Mouse (Mus musculus) forebrain, embryonic 15.5 days (tissue): ENCODE measurements at regions not wholly inside any gene's neighbourhood (a gene's known extent, or its start where the extent isn't known, plus 50 kb on each side); places are given as distances from the start of the nearest gene placed in this dataset.

ENCODE experiments used
- ATAC-seq: fragments of 200-750 bp; cut with Nextera tagmentation; replicated peaks from 2 replicates; pipeline ENCODE4 v1.8.0; 2017; ENCODE audit warnings: mild to moderate bottlenecking, moderate TSS enrichment, moderate library complexity
- H3K27ac ChIP-seq: fragments of 300-500 bp; sonication (generic); replicated peaks from 2 replicates; pipeline ENCODE4 v1.5.1; 2015; ENCODE audit warnings: mild to moderate bottlenecking, inconsistent platforms
- H3K27me3 ChIP-seq: fragments of 300-500 bp; sonication (generic); 2 replicates; pipeline ENCODE4 v1.6.1; 2015; ENCODE audit warnings: inconsistent platforms
- H3K36me3 ChIP-seq: fragments of 300-500 bp; sonication (generic); 2 replicates; pipeline ENCODE4 v1.6.1; 2015; ENCODE audit warnings: mild to moderate bottlenecking, inconsistent platforms
- H3K4me1 ChIP-seq: fragments of 300-500 bp; sonication (generic); 2 replicates; pipeline ENCODE4 v1.6.1; 2015; ENCODE audit warnings: inconsistent platforms
- H3K4me2 ChIP-seq: fragments of 300-500 bp; sonication (generic); replicated peaks from 2 replicates; pipeline ENCODE4 v1.6.1; 2015; ENCODE audit warnings: mild to moderate bottlenecking, inconsistent platforms
- H3K4me3 ChIP-seq: fragments of 300-500 bp; sonication (generic); 2 replicates; pipeline ENCODE4 v1.5.1; 2015; ENCODE audit warnings: mild to moderate bottlenecking, inconsistent platforms
- H3K9ac ChIP-seq: fragments of 300-500 bp; sonication (generic); replicated peaks from 2 replicates; pipeline ENCODE4 v1.6.1; 2015; ENCODE audit warnings: mild to moderate bottlenecking, inconsistent platforms
- H3K9me3 ChIP-seq: fragments of 300-500 bp; sonication (generic); 2 replicates; pipeline ENCODE4 v1.6.1; 2016; ENCODE audit warnings: inconsistent platforms
- WGBS: fragments of 180-500 bp; shearing (Covaris S2); methylation state at CpG from one replicate; pipeline ENCODE4 v1.1.7; 2015; ENCODE audit warnings: mixed read lengths; 5-methylcytosine and 5-hydroxymethylcytosine counted together

DNA sequence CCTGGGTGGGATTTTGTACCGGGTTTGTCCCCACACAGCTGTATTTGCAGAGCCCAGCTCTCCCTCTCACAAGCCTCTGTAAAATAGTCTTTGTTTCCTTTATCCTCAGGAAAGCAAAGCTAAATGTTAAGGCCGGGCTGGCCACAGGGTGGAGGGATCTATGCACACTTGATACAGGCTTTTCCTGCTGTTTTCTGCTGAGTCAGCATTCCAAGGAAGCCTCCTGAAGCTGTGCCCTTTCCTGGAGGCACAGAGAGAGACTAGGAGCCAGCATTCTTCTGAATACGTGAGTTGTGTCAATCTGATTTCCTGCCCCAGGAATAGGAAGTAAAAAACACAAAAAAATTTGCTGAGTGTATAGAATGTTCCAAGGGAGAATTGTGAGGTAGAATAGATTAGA lies 322.2 kb downstream of the Tshz3 start:
- ATAC-seq: no peak
- H3K27ac ChIP-seq: no peak overlapping the region
- H3K27me3 ChIP-seq: no peaks in the 10 kb centered on the region
- H3K4me3 ChIP-seq: no peak overlapping the region
- peaks cover 8% of the 10 kb centered on the region; the same call in 1 of the 2 replicates for H3K4me1 ChIP-seq
- H3K36me3 ChIP-seq: no peaks in the 10 kb centered on the region
- WGBS: 59% methylated on average over 3 of the region's 3 CpGs
- H3K4me2 ChIP-seq: no peak overlapping the region
- no peaks in the 10 kb centered on the region for H3K9me3 ChIP-seq
- H3K9ac ChIP-seq: no peak overlapping the region

DNA sequence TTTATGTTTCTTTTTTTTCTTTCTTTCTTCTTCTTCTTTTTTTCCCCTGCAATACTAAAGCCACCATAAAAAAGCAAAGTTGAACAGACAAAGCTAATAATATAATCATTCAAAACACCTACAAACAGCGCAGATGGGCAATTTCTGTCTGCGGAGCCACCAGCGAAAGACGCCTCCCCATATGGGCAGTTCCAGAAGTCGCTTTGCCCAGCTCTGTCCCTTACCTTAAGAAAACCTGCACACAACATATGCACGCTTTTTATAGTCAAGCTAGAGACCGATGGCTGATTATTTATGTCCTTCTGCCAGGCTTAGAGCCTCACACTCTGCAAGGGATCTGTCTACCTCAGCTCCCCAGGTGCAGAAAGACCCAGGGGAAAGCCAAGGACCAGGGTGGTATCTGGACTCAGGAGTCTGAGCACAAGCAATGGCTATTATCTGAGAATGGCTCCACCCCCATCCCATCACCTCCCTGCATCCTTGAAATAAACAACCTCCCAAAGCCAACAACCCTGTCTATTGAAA lies 326.6 kb downstream of the Tshz3 start:
- Histone ChIP-seq H3K4me2 (no peak overlapping the region), H3K4me1 (peaks cover 8% of the 10 kb centered on the region; the same call in 1 of the 2 replicates), H3K9ac (no peak overlapping the region), H3K4me3 (no peak overlapping the region), H3K36me3 (no peaks in the 10 kb centered on the region), H3K27ac (peak overlapping the region; percentile 64), H3K9me3 (no peaks in the 10 kb centered on the region), H3K27me3 (no peaks in the 10 kb centered on the region)
- ATAC-seq: 0 out of 2 replicates have a peak, but pooled peaks have one; percentile 43
- 74% methylated on average over 7 of the region's 7 CpGs for WGBS

DNA sequence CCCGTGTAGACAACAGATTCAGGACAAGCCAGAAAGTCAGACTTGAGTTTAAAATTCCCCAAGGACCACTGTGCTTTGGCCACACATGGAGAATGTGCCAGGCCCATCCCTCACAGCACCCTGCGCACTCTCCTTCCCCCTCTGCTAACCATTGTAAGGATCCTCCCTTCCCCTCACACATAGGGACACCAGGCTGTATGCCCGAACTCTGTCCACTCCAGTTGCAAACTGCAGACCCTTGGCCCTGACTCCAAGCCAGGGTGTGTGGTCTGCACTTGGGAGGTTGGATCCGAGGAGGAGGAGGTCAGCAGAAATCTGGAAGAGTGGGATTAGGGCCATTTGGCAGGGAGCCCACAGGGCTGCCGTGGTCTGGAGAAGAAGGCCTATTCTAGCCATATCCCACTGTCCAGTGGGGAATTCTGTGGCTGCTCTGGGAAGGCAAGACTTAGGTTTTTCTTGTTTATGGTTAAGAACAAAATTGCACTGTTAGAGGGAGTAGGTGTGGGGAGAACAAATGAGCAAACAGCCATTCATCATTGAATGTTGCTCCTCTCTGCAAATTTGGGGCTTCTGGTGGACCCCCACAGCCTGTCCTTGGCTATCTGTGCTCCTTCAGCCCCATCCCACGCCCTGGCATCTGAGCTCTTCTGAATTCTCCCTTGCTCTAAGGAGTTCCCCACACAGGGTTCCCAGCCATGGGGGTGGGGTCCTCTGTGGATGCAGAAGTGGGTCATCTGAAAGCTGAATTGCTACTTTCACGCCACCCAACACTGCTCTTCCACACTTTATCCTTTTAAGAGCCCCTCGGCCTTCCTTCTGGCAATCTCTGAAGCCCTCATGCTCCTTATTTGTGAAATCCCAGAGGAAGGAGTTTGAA lies 366.9 kb downstream of the Tshz3 start:
- H3K4me2 ChIP-seq: no peak overlapping the region
- no peak overlapping the region for H3K27ac ChIP-seq
- no peak overlapping the region for H3K4me3 ChIP-seq
- WGBS: 79% methylated on average over 8 of the region's 8 CpGs
- H3K27me3 ChIP-seq: no peaks in the 10 kb centered on the region
- H3K4me1 ChIP-seq: no peaks in the 10 kb centered on the region
- H3K36me3 ChIP-seq: no peaks in the 10 kb centered on the region
- no peaks in the 10 kb centered on the region for H3K9me3 ChIP-seq
- no peak for ATAC-seq
- H3K9ac ChIP-seq: no peak overlapping the region

DNA sequence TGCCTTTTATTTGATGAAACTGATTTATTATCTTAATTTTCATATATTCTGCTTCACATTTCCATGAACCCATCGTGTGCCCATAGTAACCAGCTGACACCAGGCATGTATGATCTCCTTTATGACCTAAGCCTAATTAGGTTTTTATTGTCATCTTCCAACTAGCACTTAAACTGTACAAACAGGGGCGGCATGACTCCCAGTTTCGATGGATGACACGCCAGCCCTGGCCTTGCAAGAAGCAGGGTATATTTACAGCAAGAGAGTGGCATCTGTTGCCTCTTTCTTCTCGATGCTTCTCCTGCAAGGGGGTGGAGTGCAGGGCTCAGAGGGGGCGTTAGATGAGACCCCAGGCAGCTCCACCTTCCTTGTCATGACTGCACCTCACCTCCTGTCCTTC lies 379.8 kb downstream of the Tshz3 start:
- WGBS: 44% methylated on average over 6 of the region's 6 CpGs
- Histone ChIP-seq H3K4me2 (no peak overlapping the region), H3K9me3 (no peaks in the 10 kb centered on the region), H3K27ac (no peak overlapping the region), H3K36me3 (no peaks in the 10 kb centered on the region), H3K4me1 (peaks cover 6% of the 10 kb centered on the region; the same call in 1 of the 2 replicates), H3K27me3 (no peaks in the 10 kb centered on the region), H3K9ac (no peak overlapping the region), H3K4me3 (no peak overlapping the region)
- ATAC-seq: no peak

DNA sequence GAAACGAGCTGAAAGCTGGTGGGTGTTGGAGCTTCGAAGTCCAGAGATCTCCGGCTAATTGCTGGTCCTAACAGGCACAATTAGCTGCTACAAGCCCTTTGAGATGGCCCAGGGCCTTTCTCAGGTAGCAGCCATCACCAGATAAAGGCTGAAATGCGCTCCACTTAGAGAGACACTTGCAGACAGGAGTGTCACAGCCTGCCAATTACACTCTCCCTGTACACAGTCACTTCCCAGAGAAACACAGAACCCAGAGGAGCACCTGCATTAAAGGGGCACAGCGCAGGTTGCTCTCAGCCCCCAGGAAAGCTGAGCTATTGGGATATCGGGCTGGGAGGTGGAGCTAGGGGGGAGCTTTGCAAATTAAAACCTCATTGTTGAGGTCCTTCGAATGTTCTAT lies 380.2 kb downstream of the Tshz3 start:
- H3K9ac ChIP-seq: no peak overlapping the region
- WGBS: 39% methylated on average over 7 of the region's 7 CpGs
- H3K4me2 ChIP-seq: no peak overlapping the region
- H3K4me3 ChIP-seq: no peak overlapping the region
- no peaks in the 10 kb centered on the region for H3K9me3 ChIP-seq
- H3K36me3 ChIP-seq: no peaks in the 10 kb centered on the region
- no peak overlapping the region for H3K27ac ChIP-seq
- no peak for ATAC-seq
- H3K4me1 ChIP-seq: peaks cover 6% of the 10 kb centered on the region; the same call in 1 of the 2 replicates
- H3K27me3 ChIP-seq: no peaks in the 10 kb centered on the region

DNA sequence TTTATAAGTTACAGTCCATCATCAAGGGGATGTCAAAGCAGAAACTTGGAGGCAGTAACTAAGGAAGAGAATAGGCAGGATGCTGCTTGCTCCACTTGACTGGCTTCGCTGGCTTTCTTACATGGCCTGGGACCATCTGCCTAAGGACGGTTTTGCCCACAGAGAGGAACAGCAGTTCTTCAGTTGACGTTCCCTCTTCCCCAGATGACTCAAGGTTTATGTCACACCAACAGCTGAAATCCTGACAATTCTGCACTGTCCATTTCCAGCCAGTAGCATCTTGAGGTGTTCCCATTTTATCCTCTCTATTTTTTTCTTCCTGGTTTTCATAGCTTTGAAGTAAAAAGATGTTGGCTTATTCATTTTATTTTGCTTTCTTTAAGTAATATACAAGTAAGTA lies 391.8 kb downstream of the Tshz3 start:
- WGBS: 91% methylated on average over 3 of the region's 3 CpGs
- ATAC-seq: no peak

DNA sequence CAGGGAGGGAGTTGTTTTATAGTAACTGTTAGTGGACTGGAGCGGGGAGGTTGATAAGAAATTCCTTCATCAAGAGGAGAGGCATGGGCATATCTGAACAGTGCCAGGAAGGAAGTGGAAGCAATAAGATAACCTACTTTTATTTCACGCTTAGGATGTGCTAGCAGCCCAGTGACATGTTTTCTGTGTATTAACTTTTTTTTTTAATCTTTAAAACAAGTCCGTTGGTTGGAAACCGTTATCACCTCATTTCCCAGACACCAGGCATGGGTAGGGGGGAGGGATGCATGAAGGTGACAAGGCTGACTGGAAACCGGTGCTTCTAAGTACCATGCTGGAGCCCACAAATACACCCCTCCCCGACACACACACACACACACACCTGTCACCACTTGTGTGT lies 394.7 kb downstream of the Tshz3 start:
- ATAC-seq: no peak
- Histone ChIP-seq H3K4me3 (no peak overlapping the region), H3K4me1 (peaks cover 17% of the 10 kb centered on the region), H3K27ac (no peak overlapping the region), H3K9ac (no peak overlapping the region), H3K9me3 (no peaks in the 10 kb centered on the region), H3K4me2 (no peak overlapping the region), H3K27me3 (no peaks in the 10 kb centered on the region), H3K36me3 (no peaks in the 10 kb centered on the region)
- WGBS: 88% methylated on average over 6 of the region's 6 CpGs

More for the DNA sequence above, 391.8 kb downstream of the Tshz3 start:
- Histone ChIP-seq H3K36me3 (no peaks in the 10 kb centered on the region), H3K4me3 (no peak overlapping the region), H3K27ac (no peak overlapping the region), H3K27me3 (no peaks in the 10 kb centered on the region), H3K4me1 (no peaks in the 10 kb centered on the region), H3K9me3 (no peaks in the 10 kb centered on the region), H3K9ac (no peak overlapping the region), H3K4me2 (no peak overlapping the region)

DNA sequence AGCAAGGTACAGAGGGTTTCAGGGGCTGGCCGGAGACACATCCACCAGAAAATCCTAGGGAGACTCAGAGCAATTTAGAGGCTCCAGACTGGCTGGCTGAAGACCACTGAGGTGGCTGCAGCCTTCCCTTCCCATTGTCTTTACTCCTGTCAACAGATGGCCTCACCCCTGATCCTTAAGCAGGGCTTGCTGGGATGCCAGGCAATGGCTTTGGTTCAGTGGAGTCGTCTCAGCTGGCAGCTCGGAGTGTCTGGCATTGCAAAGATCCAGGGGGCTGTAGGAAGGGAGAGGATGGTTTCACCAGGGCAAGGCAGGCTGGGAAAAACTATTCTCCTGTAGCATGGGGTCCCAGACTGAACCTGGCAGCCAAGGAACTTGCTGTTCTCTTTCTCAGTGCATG lies 395.8 kb downstream of the Tshz3 start:
- Histone ChIP-seq H3K9ac (no peak overlapping the region), H3K4me2 (no peak overlapping the region), H3K36me3 (no peaks in the 10 kb centered on the region), H3K27me3 (no peaks in the 10 kb centered on the region), H3K27ac (no peak overlapping the region), H3K9me3 (no peaks in the 10 kb centered on the region), H3K4me3 (no peak overlapping the region), H3K4me1 (peaks cover 17% of the 10 kb centered on the region)
- no peak for ATAC-seq
- 72% methylated on average over 3 of the region's 3 CpGs for WGBS

DNA sequence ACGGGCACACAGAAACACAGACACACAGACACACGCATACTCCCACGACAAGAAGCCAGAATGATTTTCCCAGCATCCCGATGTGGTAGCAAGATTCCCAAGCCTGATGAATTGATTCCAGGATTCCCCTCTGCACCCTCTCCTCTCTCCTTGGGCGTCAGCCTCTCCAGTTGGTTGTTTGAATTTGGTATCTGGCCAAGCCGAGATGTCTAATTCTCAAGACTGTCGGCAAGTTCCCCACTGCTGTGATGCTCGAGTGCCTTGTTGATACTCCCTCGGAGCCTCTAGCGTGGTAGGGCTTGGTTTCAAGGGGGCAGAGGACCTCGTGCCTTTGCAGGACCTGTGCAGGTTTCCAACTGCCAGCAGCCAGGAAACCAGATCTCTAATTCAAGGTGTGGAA lies 397.9 kb downstream of the Tshz3 start:
- peaks cover 19% of the 10 kb centered on the region for H3K4me1 ChIP-seq
- WGBS: 62% methylated on average over 11 of the region's 11 CpGs
- H3K4me2 ChIP-seq: 0 out of 2 replicates have a peak overlapping the region, but pooled peaks have one; percentile 1
- ATAC-seq: peak; percentile 77; the same call in 1 of the 2 replicates
- H3K27ac ChIP-seq: peak overlapping the region; percentile 58
- no peaks in the 10 kb centered on the region for H3K9me3 ChIP-seq
- H3K4me3 ChIP-seq: no peak overlapping the region
- no peak overlapping the region for H3K9ac ChIP-seq
- H3K27me3 ChIP-seq: no peaks in the 10 kb centered on the region
- H3K36me3 ChIP-seq: no peaks in the 10 kb centered on the region

DNA sequence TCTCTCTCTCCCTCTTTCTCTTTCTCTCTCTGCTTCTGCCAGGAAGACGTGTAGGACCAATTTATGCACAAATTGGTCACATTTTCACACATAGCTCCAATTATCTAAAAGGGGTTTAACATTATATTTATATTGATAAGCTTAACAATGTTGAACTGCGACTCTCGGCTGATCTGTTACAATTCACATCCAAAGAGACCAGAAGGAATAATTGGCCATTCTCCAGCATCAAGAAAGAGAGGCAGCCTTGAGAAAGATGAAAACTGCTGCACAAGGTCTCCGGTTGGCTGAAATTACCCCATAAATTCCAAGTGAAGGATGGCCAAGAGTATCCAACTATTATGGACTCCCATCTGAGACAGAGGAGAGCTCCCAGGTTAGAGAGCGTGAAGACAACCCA lies 398.4 kb downstream of the Tshz3 start:
- no peaks in the 10 kb centered on the region for H3K9me3 ChIP-seq
- H3K36me3 ChIP-seq: no peaks in the 10 kb centered on the region
- ATAC-seq: no peak
- H3K9ac ChIP-seq: no peak overlapping the region
- H3K4me2 ChIP-seq: 0 out of 2 replicates have a peak overlapping the region, but pooled peaks have one; percentile 1
- H3K27me3 ChIP-seq: no peaks in the 10 kb centered on the region
- H3K4me1 ChIP-seq: peaks cover 19% of the 10 kb centered on the region
- peak overlapping the region; percentile 58 for H3K27ac ChIP-seq
- no peak overlapping the region for H3K4me3 ChIP-seq
- 61% methylated on average over 5 of the region's 5 CpGs for WGBS

DNA sequence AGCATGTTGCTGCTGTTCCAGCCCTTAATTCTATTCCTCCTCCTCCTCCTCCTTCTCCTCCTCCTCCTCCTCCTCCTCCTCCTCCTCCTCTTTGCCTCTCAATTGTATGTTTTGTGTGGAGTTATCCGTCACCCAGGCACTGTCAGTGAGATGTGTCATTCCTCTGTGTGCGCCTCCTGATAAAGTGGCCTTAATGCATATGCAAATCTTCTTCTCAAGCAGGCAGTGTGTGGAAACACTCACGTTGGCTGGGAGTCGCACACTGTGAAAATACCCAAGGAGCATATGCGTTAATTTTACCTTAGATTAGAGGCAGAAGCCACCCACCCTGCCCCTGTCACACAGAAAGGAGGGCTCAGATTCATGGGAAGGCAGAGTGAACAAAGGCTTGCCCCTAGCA lies 401.0 kb downstream of the Tshz3 start:
- Histone ChIP-seq H3K27me3 (no peaks in the 10 kb centered on the region), H3K36me3 (no peaks in the 10 kb centered on the region), H3K27ac (0 out of 2 replicates have a peak overlapping the region, but pooled peaks have one; percentile 20), H3K4me3 (no peak overlapping the region), H3K4me2 (no peak overlapping the region), H3K9me3 (no peaks in the 10 kb centered on the region), H3K4me1 (peaks cover 19% of the 10 kb centered on the region), H3K9ac (no peak overlapping the region)
- WGBS: 14% methylated on average over 5 of the region's 5 CpGs
- ATAC-seq: peak; percentile 62

DNA sequence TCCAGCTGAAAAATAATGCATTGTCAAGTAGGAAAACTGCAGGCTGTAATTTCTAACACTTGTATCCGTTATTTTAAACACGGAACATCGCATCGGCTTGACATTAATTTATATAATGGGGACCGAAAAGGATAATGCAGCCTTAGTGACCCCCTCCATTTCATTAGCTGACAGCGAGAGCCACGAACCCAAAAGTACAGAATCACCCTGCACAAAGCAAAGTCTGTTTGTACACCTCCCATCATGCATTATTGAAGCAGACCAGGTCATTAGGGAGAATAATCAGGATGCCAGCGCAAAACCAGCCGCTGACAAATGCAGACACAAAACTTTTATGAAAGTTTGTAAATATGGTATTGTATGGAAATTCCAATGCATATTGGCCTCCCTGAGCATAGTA lies 406.8 kb downstream of the Tshz3 start:
- 60% methylated on average over 9 of the region's 9 CpGs for WGBS

More for the DNA sequence above, 406.8 kb downstream of the Tshz3 start:
- no peaks in the 10 kb centered on the region for H3K9me3 ChIP-seq
- no peak overlapping the region for H3K4me2 ChIP-seq
- H3K4me1 ChIP-seq: no peaks in the 10 kb centered on the region
- no peaks in the 10 kb centered on the region for H3K36me3 ChIP-seq
- no peak overlapping the region for H3K9ac ChIP-seq
- ATAC-seq: no peak
- H3K27ac ChIP-seq: no peak overlapping the region
- H3K27me3 ChIP-seq: no peaks in the 10 kb centered on the region
- no peak overlapping the region for H3K4me3 ChIP-seq
